Mouse (Mus musculus): ENCODE measurements around the gene Styxl1. TPM values are rescaled to one million over a fixed set of nuclear protein-coding genes. Genes with fewer than 3 reads are reported as not detected.

Styxl1 gene
- polyA plus RNA-seq, 1 experiment from 2014 or later = 0.14 TPM

- peaks cover 8% of the 10 kb centered on the region for H3K36me3 ChIP-seq
- no peak for ATAC-seq (ENCODE audit: insufficient number of reproducible peaks, low FRiP score, low TSS enrichment, low read depth)
- 27% methylated on average over 3 of the region's 3 CpGs for WGBS
- H3K27ac ChIP-seq = 0 out of 2 replicates have a peak overlapping the region, but pooled peaks have one; percentile 8
- H3K27me3 ChIP-seq = no peaks in the 10 kb centered on the region
- no peak overlapping the region for H3K9ac ChIP-seq
- H3K9me3 ChIP-seq = no peaks in the 10 kb centered on the region
- H3K4me3 ChIP-seq = no peak overlapping the region
- peaks cover 66% of the 10 kb centered on the region for H3K4me1 ChIP-seq
- no peak overlapping the region for H3K4me2 ChIP-seq
Observed at GRCm38 (mm10) chr5:135723165-135723751, 54.9 kb downstream of the Styxl1 start.

- no peak overlapping the region for H3K9ac ChIP-seq
- no peak overlapping the region for H3K4me2 ChIP-seq
- 38% methylated on average over 11 of the region's 11 CpGs for WGBS
- no peak overlapping the region for H3K4me3 ChIP-seq
- H3K36me3 ChIP-seq = peaks cover 16% of the 10 kb centered on the region
- peaks cover 62% of the 10 kb centered on the region for H3K4me1 ChIP-seq
- peak overlapping the region; percentile 69 for H3K27ac ChIP-seq
- H3K9me3 ChIP-seq = no peaks in the 10 kb centered on the region
- ATAC-seq (ENCODE audit: insufficient number of reproducible peaks, low FRiP score, low TSS enrichment, low read depth) = 0 out of 2 replicates have a peak, but pooled peaks have one; percentile 26
- H3K27me3 ChIP-seq = no peaks in the 10 kb centered on the region
Observed at GRCm38 (mm10) chr5:135722121-135722520, 56.1 kb downstream of the Styxl1 start.

GRCm38 (mm10) chr5:135721076-135721475, 57.1 kb downstream of the Styxl1 start:
- Histone ChIP-seq H3K9me3 (no peaks in the 10 kb centered on the region), H3K36me3 (peaks cover 25% of the 10 kb centered on the region), H3K9ac (no peak overlapping the region), H3K27me3 (no peaks in the 10 kb centered on the region), H3K4me2 (no peak overlapping the region), H3K4me1 (peaks cover 52% of the 10 kb centered on the region), H3K27ac (no peak overlapping the region), H3K4me3 (no peak overlapping the region)
- ATAC-seq (ENCODE audit: insufficient number of reproducible peaks, low FRiP score, low TSS enrichment, low read depth) = no peak
- 94% methylated on average over 8 of the region's 8 CpGs for WGBS

GRCm38 (mm10) chr5:135720121-135720520, 58.1 kb downstream of the Styxl1 start:
- ATAC-seq (ENCODE audit: insufficient number of reproducible peaks, low FRiP score, low TSS enrichment, low read depth) = no peak
- H3K4me2 ChIP-seq = no peak overlapping the region
- no peak overlapping the region for H3K4me3 ChIP-seq
- H3K9me3 ChIP-seq = no peaks in the 10 kb centered on the region
- H3K27me3 ChIP-seq = no peaks in the 10 kb centered on the region
- H3K4me1 ChIP-seq = peaks cover 42% of the 10 kb centered on the region
- 45% methylated on average over 3 of the region's 3 CpGs for WGBS
- no peak overlapping the region for H3K9ac ChIP-seq
- no peak overlapping the region for H3K27ac ChIP-seq
- H3K36me3 ChIP-seq = peaks cover 31% of the 10 kb centered on the region

GRCm38 (mm10) chr5:135719586-135720120, 58.5 kb downstream of the Styxl1 start:
- Histone ChIP-seq H3K9ac (no peak overlapping the region), H3K9me3 (no peaks in the 10 kb centered on the region), H3K4me1 (peaks cover 37% of the 10 kb centered on the region), H3K27me3 (no peaks in the 10 kb centered on the region), H3K27ac (no peak overlapping the region), H3K4me2 (no peak overlapping the region), H3K4me3 (no peak overlapping the region), H3K36me3 (peaks cover 31% of the 10 kb centered on the region)
- WGBS = 71% methylated on average over 10 of the region's 10 CpGs
- no peak for ATAC-seq (ENCODE audit: insufficient number of reproducible peaks, low FRiP score, low TSS enrichment, low read depth)

GRCm38 (mm10) chr5:135715624-135716023, 62.6 kb downstream of the Styxl1 start:
- Histone ChIP-seq H3K27me3 (no peaks in the 10 kb centered on the region), H3K9me3 (no peaks in the 10 kb centered on the region), H3K9ac (no peak overlapping the region), H3K4me2 (no peak overlapping the region), H3K27ac (no peak overlapping the region), H3K4me1 (peaks cover 8% of the 10 kb centered on the region), H3K36me3 (peaks cover 31% of the 10 kb centered on the region), H3K4me3 (no peak overlapping the region)
- ATAC-seq (ENCODE audit: insufficient number of reproducible peaks, low FRiP score, low TSS enrichment, low read depth) = no peak
- 56% methylated on average over 10 of the region's 10 CpGs for WGBS

- H3K9ac ChIP-seq = no peak overlapping the region
- H3K27me3 ChIP-seq = no peaks in the 10 kb centered on the region
- peaks cover 26% of the 10 kb centered on the region for H3K36me3 ChIP-seq
- no peaks in the 10 kb centered on the region for H3K4me1 ChIP-seq
- no peaks in the 10 kb centered on the region for H3K9me3 ChIP-seq
- H3K27ac ChIP-seq = no peak overlapping the region
- H3K4me2 ChIP-seq = no peak overlapping the region
- ATAC-seq (ENCODE audit: insufficient number of reproducible peaks, low FRiP score, low TSS enrichment, low read depth) = no peak
- 67% methylated on average over 16 of the region's 16 CpGs for WGBS
- no peak overlapping the region for H3K4me3 ChIP-seq
Observed at GRCm38 (mm10) chr5:135713441-135714218, 64.6 kb downstream of the Styxl1 start.

- Histone ChIP-seq H3K36me3 (peaks cover 21% of the 10 kb centered on the region), H3K4me1 (no peaks in the 10 kb centered on the region), H3K9me3 (no peaks in the 10 kb centered on the region), H3K4me3 (no peak overlapping the region), H3K9ac (no peak overlapping the region), H3K27ac (no peak overlapping the region), H3K4me2 (no peak overlapping the region), H3K27me3 (no peaks in the 10 kb centered on the region)
- ATAC-seq (ENCODE audit: insufficient number of reproducible peaks, low FRiP score, low TSS enrichment, low read depth) = no peak
- 79% methylated on average over 4 of the region's 4 CpGs for WGBS
Observed at GRCm38 (mm10) chr5:135712803-135713202, 65.4 kb downstream of the Styxl1 start.

- Histone ChIP-seq H3K4me1 (no peaks in the 10 kb centered on the region), H3K9me3 (no peaks in the 10 kb centered on the region), H3K4me3 (no peak overlapping the region), H3K27me3 (no peaks in the 10 kb centered on the region), H3K9ac (no peak overlapping the region), H3K27ac (no peak overlapping the region), H3K4me2 (no peak overlapping the region), H3K36me3 (peaks cover 21% of the 10 kb centered on the region)
- ATAC-seq (ENCODE audit: insufficient number of reproducible peaks, low FRiP score, low TSS enrichment, low read depth) = no peak
- 89% methylated on average over 13 of the region's 13 CpGs for WGBS
Observed at GRCm38 (mm10) chr5:135711582-135712355, 66.4 kb downstream of the Styxl1 start.

GRCm38 (mm10) chr5:135710599-135711214, 67.5 kb downstream of the Styxl1 start:
- peaks cover 18% of the 10 kb centered on the region for H3K36me3 ChIP-seq
- 67% methylated on average over 7 of the region's 7 CpGs for WGBS

GRCm38 (mm10) chr5:135709716-135710115, 68.5 kb downstream of the Styxl1 start:
- Histone ChIP-seq H3K9me3 (no peaks in the 10 kb centered on the region), H3K4me1 (no peaks in the 10 kb centered on the region), H3K27ac (no peak overlapping the region), H3K4me2 (no peak overlapping the region), H3K27me3 (no peaks in the 10 kb centered on the region), H3K4me3 (no peak overlapping the region), H3K36me3 (peaks cover 16% of the 10 kb centered on the region), H3K9ac (no peak overlapping the region)
- ATAC-seq (ENCODE audit: insufficient number of reproducible peaks, low FRiP score, low TSS enrichment, low read depth) = no peak
- WGBS = 95% methylated on average over 5 of the region's 5 CpGs

More at GRCm38 (mm10) chr5:135710599-135711214, 67.5 kb downstream of the Styxl1 start:
- Histone ChIP-seq H3K4me2 (no peak overlapping the region), H3K9ac (no peak overlapping the region), H3K27ac (no peak overlapping the region), H3K27me3 (no peaks in the 10 kb centered on the region), H3K9me3 (no peaks in the 10 kb centered on the region), H3K4me1 (no peaks in the 10 kb centered on the region), H3K4me3 (no peak overlapping the region)
- ATAC-seq (ENCODE audit: insufficient number of reproducible peaks, low FRiP score, low TSS enrichment, low read depth) = no peak

All from limb, embryonic 15.5 days (tissue).